ENCODE assay signal across 22 mouse cellular contexts in the genomic region with DNA sequence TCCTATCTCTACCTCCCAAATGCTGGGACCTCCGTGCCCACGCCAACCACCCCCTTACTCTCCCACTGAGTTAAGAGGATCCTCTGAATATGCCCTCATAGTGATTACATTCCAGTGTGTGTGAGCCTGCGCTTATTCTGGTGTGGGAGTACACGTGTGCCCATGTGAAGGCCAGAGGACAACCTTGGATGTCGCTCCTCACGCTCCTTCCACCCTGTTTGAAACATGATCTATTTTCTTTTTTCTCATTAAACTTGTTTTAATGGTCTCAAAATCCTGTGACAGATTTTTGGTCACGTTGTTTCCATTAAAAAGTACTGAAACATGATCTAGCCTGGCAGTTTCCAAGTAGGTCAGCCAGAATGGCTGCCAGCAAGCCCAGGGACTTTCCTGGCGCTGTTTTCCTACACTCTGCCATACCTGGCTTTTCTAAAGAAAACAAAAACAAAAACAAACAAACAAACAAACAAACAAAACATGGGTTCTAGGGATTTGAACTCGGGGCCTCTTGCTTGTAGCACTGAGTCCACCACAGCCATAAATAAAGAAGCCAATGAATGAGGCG. TPM values are rescaled to one million over a fixed set of nuclear protein-coding genes. Genes with fewer than 3 reads are reported as not detected.
DNase-seq lines count a peak whose midpoint lies in the region; ATAC-seq and TF ChIP-seq lines count a peak whose summit lies in the region.
"Had no signal": no experiment of that assay in that cellular context is flagged by ENCODE, and none has a peak within 500 bp of the region (broad histone marks: within the 10 kb centered on the region; RNA-seq: fewer than 3 reads in every experiment).

No protein-coding gene starts in this region.

- no peak for ATAC-seq in limb, embryonic 14.5 days (ENCODE audit: low FRiP score, low read depth)
- no peak for ATAC-seq in forebrain, embryonic 15.5 days (replicated peaks)
- ATAC-seq: lung, postnatal 0 days; midbrain, embryonic 13.5 days had no signal

- no peak overlapping the region for H3K9ac ChIP-seq in limb, embryonic 14.5 days (ENCODE audit: low read depth, low read length, severe bottlenecking)
- no peak overlapping the region for H3K9ac ChIP-seq in forebrain, embryonic 15.5 days (replicated peaks)
- H3K9ac ChIP-seq: embryonic facial prominence, embryonic 15.5 days; liver, embryonic 15.5 days; midbrain, embryonic 13.5 days; neural tube, embryonic 12.5 days had no signal

- no peaks in the 10 kb centered on the region for H3K36me3 ChIP-seq in kidney, adult 2 months (ENCODE audit: control insufficient read depth, insufficient read depth, low read length)
- H3K36me3 ChIP-seq in limb, embryonic 14.5 days (ENCODE audit: control insufficient read depth, insufficient read depth, low read length) = no peaks in the 10 kb centered on the region
- no peaks in the 10 kb centered on the region for H3K36me3 ChIP-seq in forebrain, embryonic 15.5 days
- H3K36me3 ChIP-seq: embryonic facial prominence, embryonic 15.5 days; forebrain, embryonic 10.5 days; liver, embryonic 15.5 days; midbrain, embryonic 13.5 days; neural tube, embryonic 12.5 days had no signal

- no peak for TF ChIP-seq CTCF in kidney, adult 2 months (conservative IDR thresholded peaks at IDR 0.05; ENCODE audit: insufficient read depth, insufficient read length, low read depth, low read length)

- no peak overlapping the region for H3K4me3 ChIP-seq in kidney, adult 2 months (ENCODE audit: insufficient read depth, low read depth, low read length)
- no peak overlapping the region for H3K4me3 ChIP-seq in limb, embryonic 14.5 days (replicated peaks; ENCODE audit: low read length)
- H3K4me3 ChIP-seq in forebrain, embryonic 15.5 days = no peak overlapping the region
- H3K4me3 ChIP-seq: embryonic facial prominence, embryonic 15.5 days; forebrain, embryonic 10.5 days; liver, embryonic 15.5 days; midbrain, embryonic 13.5 days; neural tube, embryonic 12.5 days had no signal

- no peak overlapping the region for H3K4me2 ChIP-seq in limb, embryonic 14.5 days (replicated peaks; ENCODE audit: low read depth, low read length, severe bottlenecking)
- H3K4me2 ChIP-seq in forebrain, embryonic 15.5 days (replicated peaks) = no peak overlapping the region
- H3K4me2 ChIP-seq: embryonic facial prominence, embryonic 15.5 days; heart, embryonic 11.5 days; liver, embryonic 15.5 days; midbrain, embryonic 13.5 days; neural tube, embryonic 12.5 days had no signal

- H3K4me1 ChIP-seq in kidney, adult 2 months (ENCODE audit: control insufficient read depth, insufficient read depth, low read length) = 0 out of 2 replicates have a peak, but pooled peaks cover 3% of the 10 kb centered on the region
- peaks cover 15% of the 10 kb centered on the region for H3K4me1 ChIP-seq in limb, embryonic 14.5 days (ENCODE audit: control insufficient read depth, insufficient read depth, low read length)
- H3K4me1 ChIP-seq in forebrain, embryonic 15.5 days = peaks cover 7% of the 10 kb centered on the region; the same call in 1 of the 2 replicates
- H3K4me1 ChIP-seq: midbrain, embryonic 13.5 days; neural tube, embryonic 12.5 days had no signal

- H3K27ac ChIP-seq in kidney, adult 2 months (ENCODE audit: insufficient read depth, low read depth, low read length) = no peak overlapping the region
- H3K27ac ChIP-seq in limb, embryonic 14.5 days (replicated peaks; ENCODE audit: low read depth, low read length) = no peak overlapping the region
- H3K27ac ChIP-seq in forebrain, embryonic 15.5 days (replicated peaks) = no peak overlapping the region
- H3K27ac ChIP-seq: embryonic facial prominence, embryonic 15.5 days; forebrain, embryonic 10.5 days; kidney, postnatal 0 days; liver, embryonic 15.5 days; midbrain, embryonic 13.5 days; neural tube, embryonic 12.5 days had no signal

- TF ChIP-seq POLR2A in kidney, adult 2 months (IDR thresholded peaks at IDR 0.05; ENCODE audit: low read depth, low read length) = no peak
- TF ChIP-seq POLR2A in limb, embryonic 14.5 days (IDR thresholded peaks at IDR 0.05; ENCODE audit: borderline replicate concordance, extremely low read depth, insufficient read depth, insufficient read length) = no peak

- H3K27me3 ChIP-seq in kidney, adult 2 months (replicated peaks; ENCODE audit: control insufficient read depth, insufficient read depth, low read length) = no peaks in the 10 kb centered on the region
- no peaks in the 10 kb centered on the region for H3K27me3 ChIP-seq in limb, embryonic 14.5 days (ENCODE audit: control insufficient read depth, insufficient read depth, low read length)
- H3K27me3 ChIP-seq in forebrain, embryonic 15.5 days = no peaks in the 10 kb centered on the region
- H3K27me3 ChIP-seq: embryonic facial prominence, embryonic 15.5 days; liver, embryonic 15.5 days; midbrain, embryonic 13.5 days; neural tube, embryonic 12.5 days had no signal

- peak; percentile 46 to 56 for DNase-seq in cerebellum, postnatal 25 days
- no peak for DNase-seq in cerebellum, adult 9-11 months
- DNase-seq in kidney, adult 2 months = peak; percentile 28
- no peak for DNase-seq in kidney, postnatal 10 days
- peak; percentile 40 for DNase-seq in fibroblast of lung, adult 2 months (ENCODE audit: low read depth)
- peak; percentile 41 for DNase-seq in limb, embryonic 14.5 days (ENCODE audit: low spot score)
- DNase-seq: cerebellum, adult 11-12 months; gastrocnemius, postnatal 14 days; heart, postnatal 10 days; kidney, adult 11 months; layer of hippocampus, postnatal 36 days; right cerebral cortex, postnatal 4 days; thymus, postnatal 36 days had no signal

- no peaks in the 10 kb centered on the region for H3K9me3 ChIP-seq in limb, embryonic 14.5 days (ENCODE audit: control insufficient read depth, low read length)
- no peaks in the 10 kb centered on the region for H3K9me3 ChIP-seq in forebrain, embryonic 15.5 days
- H3K9me3 ChIP-seq: embryonic facial prominence, embryonic 15.5 days; forebrain, embryonic 10.5 days; liver, embryonic 15.5 days; midbrain, embryonic 13.5 days; neural tube, embryonic 12.5 days had no signal

- WGBS in kidney, adult 2 months = 66% methylated on average over 10 of the region's 10 CpGs
- WGBS in limb, embryonic 14.5 days = 38% methylated on average over 10 of the region's 10 CpGs
- 89% methylated on average over 10 of the region's 10 CpGs for WGBS in forebrain, embryonic 15.5 days

RNA-seq across cellular contexts. Expression of gene Nqo1, which starts 6.8 kb away (rescaled TPM):
- 41.0 and 42.9 TPM in 2 replicates for polyA plus RNA-seq in kidney, adult 2 months (2012; rRNA removed)
- 9.6 and 11.0 TPM in 2 replicates for polyA plus RNA-seq in limb, embryonic 14.5 days (2012; rRNA removed)
- 15.0 and 17.0 TPM in 2 replicates for polyA plus RNA-seq in limb, embryonic 14.5 days (2014; fragmentation: Nextera tagmentation; extraction: Ambion mirVana)
- 3.9 and 4.0 TPM in 2 replicates for polyA plus RNA-seq in forebrain, embryonic 15.5 days (2015; fragmentation: Nextera tagmentation; extraction: Ambion mirVana)

RNA-seq across cellular contexts. Expression of gene Nob1, which starts 28.7 kb away (rescaled TPM):
- polyA plus RNA-seq in kidney, adult 2 months (2012; rRNA removed) = 23.1 and 25.6 TPM in 2 replicates
- polyA plus RNA-seq in limb, embryonic 14.5 days (2012; rRNA removed) = 92.5 and 99.8 TPM in 2 replicates
- polyA plus RNA-seq in limb, embryonic 14.5 days (2014; fragmentation: Nextera tagmentation; extraction: Ambion mirVana) = 51.8 and 57.2 TPM in 2 replicates
- 79.6 and 85.8 TPM in 2 replicates for polyA plus RNA-seq in forebrain, embryonic 15.5 days (2015; fragmentation: Nextera tagmentation; extraction: Ambion mirVana)

RNA-seq across cellular contexts. Expression of gene Wwp2, which starts 40.0 kb away (rescaled TPM):
- polyA plus RNA-seq in kidney, adult 2 months (2012; rRNA removed) = 44.0 and 46.3 TPM in 2 replicates
- 315 and 409 TPM in 2 replicates for polyA plus RNA-seq in limb, embryonic 14.5 days (2012; rRNA removed)
- 153 and 200 TPM in 2 replicates for polyA plus RNA-seq in limb, embryonic 14.5 days (2014; fragmentation: Nextera tagmentation; extraction: Ambion mirVana)
- polyA plus RNA-seq in forebrain, embryonic 15.5 days (2015; fragmentation: Nextera tagmentation; extraction: Ambion mirVana) = 39.4 and 41.5 TPM in 2 replicates

Comparison
In these comparisons a context has a peak if more than half of its experiments do, and no peak if none do; other contexts are left out.
1. DNase-seq: peak in cerebellum, postnatal 25 days (2 of 2), kidney, adult 2 months (single experiment), fibroblast of lung, adult 2 months (single experiment) and limb, embryonic 14.5 days (single experiment); none in cerebellum, adult 9-11 months (single experiment) and kidney, postnatal 10 days (single experiment).